Mouse (Mus musculus) embryonic fibroblast, embryonic 13.5 days (primary cell): ENCODE data around the gene Dgki.

Source experiments
- CTCF ChIP-seq: IDR thresholded peaks from 2 replicates; pipeline ENCODE4 v1.5.1; 2011; ENCODE audit warnings: mild to moderate bottlenecking, control low read depth, low read length, moderate library complexity, borderline replicate concordance; ENCODE audit not compliant: insufficient read depth
- POLR2A ChIP-seq: IDR thresholded peaks from 2 replicates; pipeline ENCODE4 v1.6.1; 2011; ENCODE audit warnings: low read depth, mild to moderate bottlenecking, control low read depth, low read length, moderate library complexity

DNA sequence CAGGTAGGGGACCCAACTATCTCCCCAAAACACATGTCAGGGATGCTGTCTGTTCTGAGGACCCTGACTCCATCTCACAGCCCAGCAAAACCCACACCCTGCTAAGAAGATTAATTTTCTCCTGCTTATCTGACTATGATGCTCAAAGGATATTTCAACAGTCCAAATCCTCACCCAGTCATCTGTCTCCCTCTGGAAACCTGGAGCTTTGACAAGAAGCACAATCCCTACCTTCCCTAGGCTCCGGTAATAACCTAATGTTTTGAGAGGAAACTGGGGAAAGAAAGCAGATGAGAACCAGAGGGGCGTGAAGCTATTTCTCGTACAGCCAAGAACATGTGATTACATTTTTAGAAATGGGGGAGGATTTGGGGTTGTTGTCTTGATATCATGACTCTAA is 392.8 kb downstream of the Dgki start:
- no peak for TF ChIP-seq CTCF
- TF ChIP-seq POLR2A: no peak
